Mouse (Mus musculus) cortical plate, adult 2 months (tissue): ENCODE measurements around the gene Siae.

Experiments used
- CTCF ChIP-seq: fragments of 200-500 bp; IDR thresholded peaks from 2 replicates; pipeline ENCODE4 v1.5.1; 2011; ENCODE audit warnings: mild to moderate bottlenecking, control low read depth, low read length; ENCODE audit not compliant: insufficient read depth; ENCODE audit errors: extremely low read depth
- POLR2A ChIP-seq: fragments of 200-500 bp; IDR thresholded peaks from 2 replicates; pipeline ENCODE4 v1.6.1; 2011; ENCODE audit warnings: mild to moderate bottlenecking, low read length, control low read depth; ENCODE audit not compliant: insufficient read depth; ENCODE audit errors: extremely low read depth

GRCm38 (mm10) chr9:37540701-37541575, 14.6 kb upstream of the Siae start:
- no peak for TF ChIP-seq CTCF
- TF ChIP-seq POLR2A: peak; percentile 36; the same call in 1 of the 2 replicates
